Mouse (Mus musculus): ENCODE data around the gene Pnpla7.

- no peak for TF ChIP-seq CTCF (IDR thresholded peaks at IDR 0.05; ENCODE audit: extremely low read depth, insufficient read depth, low read length)
- TF ChIP-seq POLR2A (IDR thresholded peaks at IDR 0.05; ENCODE audit: extremely low read depth, insufficient read depth, low read length), result no peak
Measured at GRCm38 (mm10) chr2:25065537-25065936, 89.7 kb downstream of the Pnpla7 start.
